Mouse (Mus musculus): ENCODE measurements around the gene Rundc3b.

The Rundc3b gene

GRCm38 (mm10) chr5:8487989-8488700 is 134.6 kb downstream of the Rundc3b start:
- DNase-seq: no peak

GRCm38 (mm10) chr5:8456561-8456960 is 166.2 kb downstream of the Rundc3b start:
- DNase-seq: no peak

- DNase-seq: no peak
These were observed 167.2 kb downstream of the Rundc3b start for GRCm38 (mm10) chr5:8455565-8455964.

Data from lung, postnatal 4 days (tissue).